In the genomic region with DNA sequence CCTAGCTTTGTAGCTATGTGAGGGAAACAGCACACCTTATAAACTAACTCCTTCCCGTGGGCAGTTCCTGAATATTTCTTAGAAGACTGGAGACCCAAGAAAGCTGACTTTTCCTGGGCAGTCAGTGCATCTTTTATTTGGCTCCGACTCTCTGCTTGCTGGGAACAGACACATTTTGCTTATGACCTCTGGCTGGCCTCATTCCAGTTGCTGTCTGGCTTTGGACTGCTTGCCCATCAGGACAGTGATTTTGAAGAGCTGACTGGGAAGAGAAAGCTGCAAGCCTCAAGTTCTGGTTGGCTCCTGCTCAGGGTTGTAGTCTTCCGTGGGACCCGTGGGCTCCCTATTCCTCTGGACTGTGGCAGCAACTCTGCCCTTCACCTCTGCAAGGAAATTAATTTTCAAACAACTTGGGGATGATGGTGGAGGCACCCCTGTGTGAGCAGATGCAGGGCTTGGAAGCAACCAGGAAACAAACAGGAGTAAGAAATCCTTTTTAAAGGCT, we compare ENCODE assay signal across 10 mouse cellular contexts. TPM values are rescaled to one million over a fixed set of nuclear protein-coding genes. Genes with fewer than 3 reads are reported as not detected.
DNase-seq lines count a peak whose midpoint lies in the region; ATAC-seq lines count a peak whose summit lies in the region.
"Had no signal": no experiment of that assay in that cellular context is flagged by ENCODE, and none has a peak within 500 bp of the region (broad histone marks: within the 10 kb centered on the region; RNA-seq: fewer than 3 reads in every experiment).

No protein-coding gene starts in this region.

- H3K9me3 ChIP-seq in hindbrain, embryonic 13.5 days = no peaks in the 10 kb centered on the region
- no peaks in the 10 kb centered on the region for H3K9me3 ChIP-seq in hindbrain, embryonic 11.5 days (ENCODE audit: control insufficient read depth, low read length)
- no peaks in the 10 kb centered on the region for H3K9me3 ChIP-seq in limb, embryonic 13.5 days

- 47% methylated on average over 4 of the region's 4 CpGs for WGBS in hindbrain, embryonic 13.5 days
- WGBS in hindbrain, embryonic 11.5 days = 55% methylated on average over 4 of the region's 4 CpGs
- WGBS in limb, embryonic 13.5 days = 42% methylated on average over 4 of the region's 4 CpGs

- peaks cover 72% of the 10 kb centered on the region for H3K27me3 ChIP-seq in hindbrain, embryonic 13.5 days
- H3K27me3 ChIP-seq in hindbrain, embryonic 11.5 days (ENCODE audit: control insufficient read depth, insufficient read depth, low read length) = peaks cover 40% of the 10 kb centered on the region
- H3K27me3 ChIP-seq in limb, embryonic 13.5 days = peaks cover 68% of the 10 kb centered on the region

- H3K4me1 ChIP-seq in hindbrain, embryonic 13.5 days (replicated peaks) = peaks cover 21% of the 10 kb centered on the region
- no peaks in the 10 kb centered on the region for H3K4me1 ChIP-seq in hindbrain, embryonic 11.5 days (replicated peaks; ENCODE audit: control insufficient read depth, insufficient read depth, low read length)
- H3K4me1 ChIP-seq in limb, embryonic 13.5 days = peaks cover 12% of the 10 kb centered on the region

- H3K9ac ChIP-seq in hindbrain, embryonic 13.5 days = peak overlapping the region; percentile 79; the same call in 1 of the 2 replicates
- no peak overlapping the region for H3K9ac ChIP-seq in hindbrain, embryonic 11.5 days (ENCODE audit: low read depth, low read length)
- no peak overlapping the region for H3K9ac ChIP-seq in limb, embryonic 13.5 days
- H3K9ac ChIP-seq: liver, embryonic 14.5 days had no signal

- H3K4me2 ChIP-seq in hindbrain, embryonic 13.5 days = peak overlapping the region; percentile 99
- H3K4me2 ChIP-seq in hindbrain, embryonic 11.5 days (replicated peaks; ENCODE audit: low read depth, low read length) = no peak overlapping the region
- H3K4me2 ChIP-seq in limb, embryonic 13.5 days (replicated peaks) = peak overlapping the region; percentile 99

- H3K27ac ChIP-seq in hindbrain, embryonic 13.5 days = no peak overlapping the region
- no peak overlapping the region for H3K27ac ChIP-seq in hindbrain, embryonic 11.5 days (ENCODE audit: low read depth, low read length)
- H3K27ac ChIP-seq in limb, embryonic 13.5 days = no peak overlapping the region
- H3K27ac ChIP-seq: gastrocnemius, adult 2 months; liver, embryonic 14.5 days had no signal

- H3K36me3 ChIP-seq in hindbrain, embryonic 13.5 days = no peaks in the 10 kb centered on the region
- H3K36me3 ChIP-seq in hindbrain, embryonic 11.5 days (ENCODE audit: control insufficient read depth, insufficient read depth, low read length) = no peaks in the 10 kb centered on the region
- H3K36me3 ChIP-seq in limb, embryonic 13.5 days = no peaks in the 10 kb centered on the region

- no peak for DNase-seq in hindbrain, embryonic 11.5 days (ENCODE audit: low spot score)
- DNase-seq in adipocyte (ENCODE audit: low spot score) = peak; percentile 48
- peak; percentile 13 to 45 for DNase-seq in cerebellum, postnatal 25 days
- no peak for DNase-seq in left cerebral cortex, adult 8-10 months (ENCODE audit: low spot score in 2 of 2)
- DNase-seq in thymus, postnatal 10 days (ENCODE audit: low spot score in 2 of 2) = no peak
- DNase-seq: gastrocnemius, adult 2 months had no signal

- no peak for ATAC-seq in hindbrain, embryonic 13.5 days (ENCODE audit: low FRiP score)
- no peak for ATAC-seq in hindbrain, embryonic 11.5 days (ENCODE audit: low FRiP score)
- ATAC-seq in limb, embryonic 13.5 days (ENCODE audit: low FRiP score, low read depth) = no peak
- no peak for ATAC-seq in monocyte, adult 5-6 weeks (replicated peaks; ENCODE audit: insufficient number of reproducible peaks, low FRiP score, low TSS enrichment, poor library complexity, severe bottlenecking)

- peak overlapping the region; percentile 72 for H3K4me3 ChIP-seq in hindbrain, embryonic 13.5 days
- no peak overlapping the region; the same call in 1 of the 2 replicates for H3K4me3 ChIP-seq in hindbrain, embryonic 11.5 days (ENCODE audit: low read depth, low read length)
- H3K4me3 ChIP-seq in limb, embryonic 13.5 days = peak overlapping the region; percentile 63

RNA-seq across cellular contexts. Expression of a gene that starts 1.7 kb away (rescaled TPM):
- polyA plus RNA-seq in hindbrain, embryonic 13.5 days (2015; fragmentation: Nextera tagmentation; extraction: Ambion mirVana) = 1.8 and 1.9 TPM in 2 replicates
- 0.13 and 0.22 TPM in 2 replicates for polyA plus RNA-seq in hindbrain, embryonic 11.5 days (2014; fragmentation: Nextera tagmentation; extraction: Ambion mirVana)
- 0.09 and 0.13 TPM in 2 replicates for polyA plus RNA-seq in limb, embryonic 13.5 days (2015; fragmentation: Nextera tagmentation; extraction: Ambion mirVana)
- total RNA-seq in monocyte, adult 5-6 weeks (2017) = not detected in 3 replicates
- total RNA-seq in left cerebral cortex, adult 8-10 months (2022) = 10 to 100 TPM; 20.0 to 21.2 (median 20.7) TPM
- total RNA-seq: gastrocnemius, adult 2 months had no signal
- polyA plus RNA-seq: liver, embryonic 14.5 days had no signal

RNA-seq across cellular contexts. Expression of a gene that starts 56.4 kb away (rescaled TPM):
- 0.17 and 0.27 TPM in 2 replicates for polyA plus RNA-seq in hindbrain, embryonic 13.5 days (2015; fragmentation: Nextera tagmentation; extraction: Ambion mirVana)
- polyA plus RNA-seq in hindbrain, embryonic 11.5 days (2014; fragmentation: Nextera tagmentation; extraction: Ambion mirVana) = 0.14 TPM in 1 of 2 replicates, not detected in the other
- 0.36 and 0.37 TPM in 2 replicates for polyA plus RNA-seq in limb, embryonic 13.5 days (2015; fragmentation: Nextera tagmentation; extraction: Ambion mirVana)
- 9.9 to 14.8 TPM (median 14.0 TPM) in 3 replicates for total RNA-seq in monocyte, adult 5-6 weeks (2017)
- total RNA-seq in left cerebral cortex, adult 8-10 months (2022) = 10 to 100 TPM; 10.5 to 11.7 (median 10.8) TPM

Comparison
In these comparisons a context has a peak if more than half of its experiments do, and no peak if none do; other contexts are left out.
1. DNase-seq: peak in adipocyte (single experiment) and cerebellum, postnatal 25 days (2 of 2); none in hindbrain, embryonic 11.5 days (single experiment), left cerebral cortex, adult 8-10 months (0 of 2) and thymus, postnatal 10 days (0 of 2).